Mouse (Mus musculus) small intestine, adult 2 months (tissue): Measurements from ENCODE around the gene Pdcl3. TPM values are rescaled to one million over a fixed set of nuclear protein-coding genes. Genes with fewer than 3 reads are reported as not detected.
"Not testable (repeated sequence)": the region's sequence is repeated elsewhere in the genome, so short reads cannot be mapped to it uniquely, and the experiment has no call there.

ENCODE experiments used
- H3K27ac ChIP-seq: fragments of 200-500 bp; 2 replicates; pipeline ENCODE4 v1.5.1; 2012; ENCODE audit warnings: low read depth, low read length, control low read depth, inconsistent platforms; ENCODE audit not compliant: insufficient read depth
- H3K27me3 ChIP-seq: fragments of 200-500 bp; 2 replicates; pipeline ENCODE4 v1.6.1; 2012; ENCODE audit warnings: mild to moderate bottlenecking, moderate library complexity, low read length, inconsistent platforms; ENCODE audit not compliant: control insufficient read depth, insufficient read depth
- H3K36me3 ChIP-seq: fragments of 200-500 bp; 2 replicates; pipeline ENCODE4 v1.6.1; 2012; ENCODE audit warnings: mild to moderate bottlenecking, low read length, control low read depth, inconsistent platforms; ENCODE audit not compliant: control insufficient read depth, insufficient read depth
- H3K4me1 ChIP-seq: fragments of 200-500 bp; 2 replicates; pipeline ENCODE4 v1.6.1; 2012; ENCODE audit warnings: low read length, inconsistent platforms, mixed read lengths; ENCODE audit not compliant: control insufficient read depth, insufficient read depth, insufficient read length
- H3K4me3 ChIP-seq: fragments of 200-500 bp; 2 replicates; pipeline ENCODE4 v1.5.1; 2012; ENCODE audit warnings: low read depth, mild to moderate bottlenecking, control low read depth, inconsistent platforms, low read length, moderate library complexity
- CTCF ChIP-seq: fragments of 200-500 bp; IDR thresholded peaks from 2 replicates; pipeline ENCODE4 v1.5.1; 2012; ENCODE audit warnings: low read depth, mild to moderate bottlenecking, control low read depth, inconsistent platforms, low read length, moderate library complexity, mixed read lengths; ENCODE audit not compliant: insufficient replicate concordance, insufficient read length; ENCODE audit errors: extremely low read depth
- POLR2A ChIP-seq: fragments of 200-500 bp; IDR thresholded peaks from 2 replicates; pipeline ENCODE4 v1.6.1; 2012; ENCODE audit warnings: low read depth, mild to moderate bottlenecking, control low read depth, inconsistent platforms, low read length, moderate library complexity
- WGBS: fragments of 180-500 bp; shearing (Covaris S2); methylation state at CpG from one replicate; pipeline ENCODE4 v1.1.7; 2018; 5-methylcytosine and 5-hydroxymethylcytosine counted together
- polyA plus RNA-seq: library from polyadenylated mRNA; depleted of rRNA; stranded (reverse); fragments of >200 nt; gene quantifications from 2 replicates; pipeline ENCODE4 v1.2.3, GENCODE M21; 2012

Gene Pdcl3
- polyA plus RNA-seq, 1 experiment, result 24.2 TPM

GRCm38 (mm10) chr1:39017871-39018270, 32.5 kb downstream of the Pdcl3 start:
- Histone ChIP-seq H3K27ac (no peak overlapping the region), H3K27me3 (no peaks in the 10 kb centered on the region), H3K4me3 (no peak overlapping the region), H3K4me1 (no peaks in the 10 kb centered on the region), H3K36me3 (no peaks in the 10 kb centered on the region)
- 81% methylated on average over 4 of the region's 4 CpGs for WGBS
- no peak for TF ChIP-seq POLR2A
- TF ChIP-seq CTCF, result no peak

GRCm38 (mm10) chr1:39025142-39025541, 39.7 kb downstream of the Pdcl3 start:
- Histone ChIP-seq H3K27me3 (no peaks in the 10 kb centered on the region), H3K36me3 (no peaks in the 10 kb centered on the region), H3K27ac (no peak overlapping the region), H3K4me3 (no peak overlapping the region), H3K4me1 (peaks cover 4% of the 10 kb centered on the region; the same call in 1 of the 2 replicates)
- TF ChIP-seq CTCF (no peak), POLR2A (no peak)
- 16% methylated on average over 7 of the region's 7 CpGs for WGBS

GRCm38 (mm10) chr1:39025840-39026239, 40.4 kb downstream of the Pdcl3 start:
- H3K36me3 ChIP-seq, result no peaks in the 10 kb centered on the region
- H3K4me3 ChIP-seq, result no peak overlapping the region
- H3K27me3 ChIP-seq, result no peaks in the 10 kb centered on the region
- no peak for TF ChIP-seq CTCF
- no peak for TF ChIP-seq POLR2A
- 89% methylated on average over 1 of the region's 1 CpGs for WGBS
- no peak overlapping the region for H3K27ac ChIP-seq
- peaks cover 4% of the 10 kb centered on the region; the same call in 1 of the 2 replicates for H3K4me1 ChIP-seq

- 28% methylated on average over 7 of the region's 7 CpGs for WGBS
- H3K4me3 ChIP-seq, result no peak overlapping the region
- no peak for TF ChIP-seq POLR2A
- TF ChIP-seq CTCF, result no peak
Observed at GRCm38 (mm10) chr1:39029176-39029575, 43.8 kb downstream of the Pdcl3 start.

GRCm38 (mm10) chr1:39030108-39030507, 44.7 kb downstream of the Pdcl3 start:
- H3K27ac ChIP-seq, result no peak overlapping the region
- TF ChIP-seq CTCF (no peak), POLR2A (no peak)
- H3K4me1 ChIP-seq, result peaks cover 4% of the 10 kb centered on the region; the same call in 1 of the 2 replicates
- WGBS, result 12% methylated on average over 7 of the region's 7 CpGs
- H3K27me3 ChIP-seq, result no peaks in the 10 kb centered on the region
- H3K4me3 ChIP-seq, result no peak overlapping the region
- no peaks in the 10 kb centered on the region for H3K36me3 ChIP-seq

More at GRCm38 (mm10) chr1:39029176-39029575, 43.8 kb downstream of the Pdcl3 start:
- H3K27me3 ChIP-seq, result no peaks in the 10 kb centered on the region
- H3K4me1 ChIP-seq, result peaks cover 4% of the 10 kb centered on the region; the same call in 1 of the 2 replicates
- no peak overlapping the region for H3K27ac ChIP-seq
- H3K36me3 ChIP-seq, result no peaks in the 10 kb centered on the region

- no peaks in the 10 kb centered on the region for H3K4me1 ChIP-seq
Observed at GRCm38 (mm10) chr1:39035817-39036216, 50.4 kb downstream of the Pdcl3 start.

GRCm38 (mm10) chr1:39042188-39042587, 56.8 kb downstream of the Pdcl3 start:
- no peak for TF ChIP-seq POLR2A
- no peak for TF ChIP-seq CTCF
- no peaks in the 10 kb centered on the region for H3K36me3 ChIP-seq
- 21% methylated on average over 2 of the region's 2 CpGs for WGBS
- H3K27ac ChIP-seq, result no peak overlapping the region
- H3K4me1 ChIP-seq, result peaks cover 4% of the 10 kb centered on the region; the same call in 1 of the 2 replicates
- no peak overlapping the region for H3K4me3 ChIP-seq
- no peaks in the 10 kb centered on the region for H3K27me3 ChIP-seq

More at GRCm38 (mm10) chr1:39035817-39036216, 50.4 kb downstream of the Pdcl3 start:
- 88% methylated on average over 9 of the region's 9 CpGs for WGBS
- Histone ChIP-seq H3K27me3 (no peaks in the 10 kb centered on the region), H3K36me3 (no peaks in the 10 kb centered on the region), H3K4me3 (no peak overlapping the region), H3K27ac (no peak overlapping the region)
- TF ChIP-seq POLR2A, result no peak
- no peak for TF ChIP-seq CTCF

GRCm38 (mm10) chr1:39044442-39044841, 59.0 kb downstream of the Pdcl3 start:
- not testable (repeated sequence) for H3K4me1 ChIP-seq, H3K4me3 ChIP-seq, H3K27ac ChIP-seq, H3K36me3 ChIP-seq, H3K27me3 ChIP-seq
- whole genome bisulfite sequencing, result 30% methylated on average over 1 of the region's 1 CpGs
